ENCODE assay signal across 1 mouse cellular context in genomic region chr3:30601175-30601574, GRCm38 (mm10).
TF ChIP-seq lines count a peak whose summit lies in the region.

No protein-coding gene starts in this region.

TF ChIP-seq in CH12.LX, 34 proteins besides CTCF, POLR2A, EP300 and RAD21 (continued from another document):
- TF ChIP-seq KAT2A (IDR thresholded peaks at IDR 0.05; ENCODE audit: insufficient replicate concordance, low read length) (peak; percentile 82; the same call in 1 of the 2 replicates), ZMIZ1 (IDR thresholded peaks at IDR 0.05; ENCODE audit: low read depth, low read length) (no peak), SIN3A (IDR thresholded peaks at IDR 0.05; ENCODE audit: low read length) (peak; percentile 89; the same call in 1 of the 2 replicates), MAFK (IDR thresholded peaks at IDR 0.05; ENCODE audit: insufficient replicate concordance, low read length) (peak; percentile 98), CHD1 (IDR thresholded peaks at IDR 0.05; ENCODE audit: low read depth, low read length) (peak; percentile 61; the same call in 1 of the 2 replicates), E2F4 (IDR thresholded peaks at IDR 0.05; ENCODE audit: insufficient replicate concordance, low read depth, low read length) (0 out of 2 replicates have a peak, but pooled peaks have one; percentile 85), IRF4 (IDR thresholded peaks at IDR 0.05; ENCODE audit: low read depth, low read length) (0 out of 2 replicates have a peak, but pooled peaks have one; percentile 10), JUND (conservative IDR thresholded peaks at IDR 0.05; ENCODE audit: low read depth, low read length) (no peak), HCFC1 (IDR thresholded peaks at IDR 0.05; ENCODE audit: low read depth, low read length) (no peak), NELFE (IDR thresholded peaks at IDR 0.05; ENCODE audit: low read depth, low read length) (no peak), MYC (IDR thresholded peaks at IDR 0.05; ENCODE audit: low read depth, low read length) (0 out of 2 replicates have a peak, but pooled peaks have one; percentile 1), ELF1 (IDR thresholded peaks at IDR 0.05; ENCODE audit: low read depth, low read length) (peak; percentile 96), POLR2AphosphoS2 (IDR thresholded peaks at IDR 0.05; ENCODE audit: low read depth, low read length) (no peak), PAX5 (IDR thresholded peaks at IDR 0.05; ENCODE audit: low read length) (no peak), NRF1 (IDR thresholded peaks at IDR 0.05; ENCODE audit: low read depth, low read length) (peak; percentile 65)
TF ChIP-seq in CH12.LX: peak in this region for 11.
